Mouse (Mus musculus) limb, embryonic 14.5 days (tissue): ENCODE measurements around the gene Mink1. TPM values are rescaled to one million over a fixed set of nuclear protein-coding genes. Genes with fewer than 3 reads are reported as not detected.

Experiments used
- ATAC-seq: fragments of 200-750 bp; cut with Nextera tagmentation; 2 replicates; pipeline ENCODE4 v1.8.0; 2017; ENCODE audit warnings: low read depth, moderate number of reproducible peaks, moderate TSS enrichment; ENCODE audit not compliant: low FRiP score
- DNase-seq: peaks from one replicate; pipeline ENCODE4 v3.0.0-alpha.2; 2015; ENCODE audit warnings: low spot score
- H3K27ac ChIP-seq: fragments of 300-500 bp; sonication (generic); replicated peaks from 2 replicates; pipeline ENCODE4 v1.5.1; 2014; ENCODE audit warnings: low read depth, mild to moderate bottlenecking, low read length, moderate library complexity, mixed read lengths
- H3K27me3 ChIP-seq: fragments of 300-500 bp; sonication (generic); 2 replicates; pipeline ENCODE4 v1.6.1; 2014; ENCODE audit warnings: low read length, mixed read lengths; ENCODE audit not compliant: control insufficient read depth, insufficient read depth
- H3K36me3 ChIP-seq: fragments of 300-500 bp; sonication (generic); 2 replicates; pipeline ENCODE4 v1.6.1; 2014; ENCODE audit warnings: mild to moderate bottlenecking, low read length, moderate library complexity, mixed read lengths; ENCODE audit not compliant: control insufficient read depth, insufficient read depth
- H3K4me1 ChIP-seq: fragments of 300-500 bp; sonication (generic); 2 replicates; pipeline ENCODE4 v1.6.1; 2014; ENCODE audit warnings: antibody characterized with exemption, low read length, mixed read lengths; ENCODE audit not compliant: control insufficient read depth, insufficient read depth
- H3K4me2 ChIP-seq: fragments of 300-500 bp; sonication (generic); replicated peaks from 2 replicates; pipeline ENCODE4 v1.6.1; 2014; ENCODE audit warnings: low read depth, mild to moderate bottlenecking, low read length, moderate library complexity; ENCODE audit not compliant: severe bottlenecking
- H3K4me3 ChIP-seq: fragments of 300-500 bp; sonication (generic); replicated peaks from 2 replicates; pipeline ENCODE4 v1.5.1; 2014; ENCODE audit warnings: low read length
- H3K9ac ChIP-seq: fragments of 300-500 bp; sonication (generic); 2 replicates; pipeline ENCODE4 v1.6.1; 2014; ENCODE audit warnings: mild to moderate bottlenecking, low read depth, low read length, moderate library complexity; ENCODE audit not compliant: severe bottlenecking
- H3K9me3 ChIP-seq: fragments of 300-500 bp; sonication (generic); 2 replicates; pipeline ENCODE4 v1.6.1; 2016; ENCODE audit warnings: low read length; ENCODE audit not compliant: control insufficient read depth
- POLR2A ChIP-seq: fragments of 200-500 bp; IDR thresholded peaks from 2 replicates; pipeline ENCODE4 v1.8.0; 2012; ENCODE audit warnings: inconsistent platforms, mild to moderate bottlenecking, moderate library complexity, borderline replicate concordance; ENCODE audit not compliant: insufficient read depth, insufficient read length; ENCODE audit errors: extremely low read depth
- WGBS: fragments of 180-500 bp; shearing (Covaris S2); extraction: QIAGEN DNeasy Blood & Tissue Kit; methylation state at CpG from one replicate; pipeline ENCODE4 v1.1.7; 2014; 5-methylcytosine and 5-hydroxymethylcytosine counted together
- polyA plus RNA-seq, 2 experiments: library from polyadenylated mRNA; depleted of rRNA in 1 of 2; stranded (reverse) in 1 of 2; unstranded in 1 of 2; fragments of >200 nt; fragmentation: Nextera tagmentation in 1 of 2; extraction: Ambion mirVana in 1 of 2; gene quantifications; 2 replicates each; pipeline versions ENCODE4 v1.2.1 to v1.2.3; 2012 to 2014

The Mink1 gene
- polyA plus RNA-seq, 2 experiments: 19.8 to 91.2 TPM

DNA sequence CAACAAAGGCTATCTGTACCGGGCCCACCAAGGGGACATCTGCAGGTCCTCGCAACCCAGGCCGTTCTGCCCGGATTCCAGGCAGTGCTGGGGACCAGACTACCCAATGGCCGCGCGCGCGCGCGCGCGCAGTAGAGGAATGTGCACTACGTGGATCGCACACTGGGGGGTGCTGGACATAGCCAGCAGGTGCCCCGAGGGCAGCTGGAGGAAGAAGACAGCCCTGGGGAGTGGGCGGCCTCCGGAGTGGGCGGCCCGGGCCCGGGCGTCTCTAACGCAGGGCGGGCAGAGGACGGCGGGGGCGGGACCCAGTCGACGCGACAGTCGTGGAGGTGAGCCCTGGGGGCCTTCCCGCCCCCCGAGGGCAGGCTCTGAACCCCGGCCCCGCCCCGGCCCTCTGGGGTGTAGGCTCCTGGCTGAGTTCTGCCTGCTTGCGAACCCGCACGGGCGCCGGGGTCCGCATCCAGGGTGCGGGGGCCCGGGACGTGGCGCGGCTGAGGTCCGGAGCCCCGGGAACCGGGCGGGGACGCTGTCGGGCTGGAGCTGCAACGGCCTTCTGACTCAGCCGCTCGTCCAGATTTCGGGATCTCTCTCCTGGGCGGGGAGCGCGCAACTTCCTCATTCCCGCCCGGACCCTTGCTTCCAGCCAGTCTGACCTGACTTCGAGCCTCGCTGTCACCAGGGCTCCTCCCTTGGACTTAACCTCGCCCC is 22.6 kb upstream of the Mink1 start, which contains the start of gene Pld2:
TSS of gene Pld2 (plus strand) at position 188 of the 711 bp plus-strand sequence.
- H3K27ac ChIP-seq: no peak within 1 kb of the TSS
- DNase-seq: peak; percentile 92

GRCm38 (mm10) chr11:70540928-70541327 is 21.8 kb upstream of the Mink1 start:
- Histone ChIP-seq H3K36me3 (no peaks in the 10 kb centered on the region), H3K9ac (0 out of 2 replicates have a peak overlapping the region, but pooled peaks have one; percentile 76), H3K27ac (no peak overlapping the region), H3K27me3 (peaks cover 6% of the 10 kb centered on the region; the same call in 1 of the 2 replicates), H3K4me1 (no peaks in the 10 kb centered on the region; the same call in 1 of the 2 replicates), H3K4me3 (peak overlapping the region; percentile 61), H3K4me2 (peak overlapping the region; percentile 90), H3K9me3 (no peaks in the 10 kb centered on the region)
- TF ChIP-seq POLR2A: no peak
- DNase-seq (no peak), ATAC-seq (no peak)
- WGBS: 86% methylated on average over 7 of the region's 7 CpGs

More for the DNA sequence above, 22.6 kb upstream of the Mink1 start, which contains the start of gene Pld2:
- H3K9me3 ChIP-seq: no peaks in the 10 kb centered on the region
- no peaks in the 10 kb centered on the region; the same call in 1 of the 2 replicates for H3K4me1 ChIP-seq
- peak within 1 kb of the TSS; percentile 76 for H3K9ac ChIP-seq
- H3K36me3 ChIP-seq: no peaks in the 10 kb centered on the region
- 1% methylated on average over 36 of the region's 65 CpGs for WGBS
- peak within 1 kb of the TSS; percentile 90 for H3K4me2 ChIP-seq
- no peak for TF ChIP-seq POLR2A
- H3K4me3 ChIP-seq: peak within 1 kb of the TSS; percentile 61
- H3K27me3 ChIP-seq: peaks cover 6% of the 10 kb centered on the region; the same call in 1 of the 2 replicates
- ATAC-seq: peak; percentile 90

DNA sequence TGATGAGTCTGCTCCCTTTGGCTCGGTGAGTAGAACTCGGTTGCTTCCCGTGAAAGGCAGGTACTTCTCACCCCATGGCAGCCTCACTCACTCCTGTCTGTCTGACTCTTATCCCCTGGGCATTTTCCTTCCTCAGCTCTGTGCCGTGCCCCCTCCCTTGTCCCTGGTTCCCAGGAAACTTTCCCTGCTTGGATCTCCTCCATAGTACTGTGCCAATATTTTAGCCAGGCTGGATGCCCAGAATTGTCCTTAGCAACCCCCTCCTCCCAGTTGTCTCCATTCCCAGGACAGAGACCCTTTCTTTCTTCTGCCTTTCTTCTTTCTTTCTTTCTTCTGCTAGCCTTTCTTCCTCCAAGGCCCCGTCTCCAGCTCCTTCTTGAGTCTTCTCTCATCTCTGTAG is 21.3 kb upstream of the Mink1 start:
- Histone ChIP-seq H3K9ac (no peak overlapping the region), H3K4me1 (no peaks in the 10 kb centered on the region; the same call in 1 of the 2 replicates), H3K27ac (no peak overlapping the region), H3K36me3 (no peaks in the 10 kb centered on the region), H3K4me2 (no peak overlapping the region), H3K4me3 (no peak overlapping the region), H3K9me3 (no peaks in the 10 kb centered on the region), H3K27me3 (peaks cover 6% of the 10 kb centered on the region; the same call in 1 of the 2 replicates)
- DNase-seq: no peak
- ATAC-seq: no peak
- no peak for TF ChIP-seq POLR2A
- 65% methylated on average over 5 of the region's 5 CpGs for WGBS

DNA sequence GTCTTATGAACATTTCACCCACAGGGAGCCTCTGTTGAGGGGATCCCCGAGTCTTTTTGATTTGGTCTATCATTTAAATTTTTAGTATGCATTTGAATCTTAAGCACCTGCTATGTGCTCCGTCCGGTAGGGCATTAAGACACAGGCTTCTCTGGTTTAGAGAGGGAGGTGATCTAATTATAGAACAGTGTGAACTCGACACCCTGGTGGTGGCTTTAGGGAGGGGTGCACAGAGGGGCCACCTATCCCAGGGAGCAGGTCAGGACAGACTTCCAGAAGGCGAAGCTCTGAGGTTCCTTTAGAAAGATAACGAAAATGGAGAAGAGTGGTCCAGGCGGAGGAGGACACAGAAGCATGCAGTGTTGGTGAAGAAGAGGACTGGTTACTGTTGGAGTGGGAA is 18.2 kb upstream of the Mink1 start:
- H3K4me1 ChIP-seq: no peaks in the 10 kb centered on the region
- no peak overlapping the region for H3K4me2 ChIP-seq
- H3K27me3 ChIP-seq: peaks cover 6% of the 10 kb centered on the region; the same call in 1 of the 2 replicates
- no peak for DNase-seq
- H3K27ac ChIP-seq: no peak overlapping the region
- H3K9me3 ChIP-seq: no peaks in the 10 kb centered on the region
- no peak overlapping the region for H3K9ac ChIP-seq
- no peak overlapping the region for H3K4me3 ChIP-seq
- 60% methylated on average over 7 of the region's 7 CpGs for WGBS
- no peak for TF ChIP-seq POLR2A
- ATAC-seq: no peak
- no peaks in the 10 kb centered on the region for H3K36me3 ChIP-seq

DNA sequence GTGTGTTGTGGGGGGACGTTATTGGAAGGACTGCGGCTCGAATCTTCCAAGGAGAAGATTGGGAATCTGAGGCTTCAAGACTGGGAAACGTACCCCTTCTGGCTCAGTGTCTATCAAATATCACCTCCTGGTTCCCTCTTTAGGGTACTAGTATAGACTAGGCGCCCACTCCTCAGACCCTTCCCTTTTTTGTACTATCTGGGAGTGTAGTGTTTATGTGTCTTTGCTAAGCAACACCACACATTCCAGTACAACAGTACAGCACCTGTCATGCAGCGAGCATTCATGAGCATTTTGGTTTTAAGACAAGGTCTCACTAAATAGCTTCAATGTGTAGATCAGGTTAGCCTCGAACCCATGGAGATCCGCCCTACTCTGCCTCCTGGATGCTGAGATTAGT is 11.2 kb upstream of the Mink1 start:
- no peaks in the 10 kb centered on the region for H3K4me1 ChIP-seq
- H3K4me2 ChIP-seq: no peak overlapping the region
- H3K27me3 ChIP-seq: no peaks in the 10 kb centered on the region
- H3K9me3 ChIP-seq: no peaks in the 10 kb centered on the region
- WGBS: 86% methylated on average over 8 of the region's 8 CpGs
- H3K9ac ChIP-seq: no peak overlapping the region
- no peak for ATAC-seq
- no peak overlapping the region for H3K4me3 ChIP-seq
- H3K27ac ChIP-seq: no peak overlapping the region
- no peak for TF ChIP-seq POLR2A
- H3K36me3 ChIP-seq: no peaks in the 10 kb centered on the region
- no peak for DNase-seq
